Mouse (Mus musculus) embryonic stem cell, embryonic (primary cell): ENCODE data around the gene Fkbp6.

Source experiments
- CTCF ChIA-PET, 4 experiments: fragments of 300-600 bp in 2 of 4; fragments of 350-600 bp in 2 of 4; sonication (Branson Sonifier 250); formaldehyde crosslinking; loops; one replicate each; lab custom pipeline; 2022; ENCODE audit warnings: inconsistent platforms in 2 of 4; lab: Charles Lee
- POLR2A ChIA-PET, 4 experiments: fragments of 300-600 bp in 2 of 4; fragments of 350-600 bp in 2 of 4; sonication (Branson Sonifier 250); formaldehyde crosslinking; loops; one replicate each; lab custom pipeline; 2022; ENCODE audit warnings: antibody characterized with exemption in 4 of 4, inconsistent platforms in 1 of 4; lab: Charles Lee

The Fkbp6 gene

GRCm38 (mm10) chr5:135363540-135363939 is 13.7 kb upstream of the Fkbp6 start:
- CTCF ChIA-PET = interaction anchor here (0.6 to 2.0 kb wide), 29 partner anchors 8 to 1729 kb away, joined by 3 to 13 read pairs (median 3); partner anchors contain the start of genes Trim50 (in 3 of the 4) and Fzd9 (in 1 of the 4)
- POLR2A ChIA-PET = interaction anchor here in 3 of 4 experiments (0.7 to 1.6 kb wide), 7 partner anchors 9 to 267 kb away, joined by 3 to 6 read pairs (median 3); partner anchors contain the start of gene Trim50 (in 1 of the 3)

- ChIA-PET CTCF (interaction anchor here in 2 of 4 experiments (1.1 to 1.6 kb wide), 3 partner anchors 16 to 112 kb away, joined by 3 to 5 read pairs (median 3); partner anchors contain the start of gene Fzd9 (in 1 of the 2)), POLR2A (no interaction called here)
Observed at GRCm38 (mm10) chr5:135362572-135362971, 12.7 kb upstream of the Fkbp6 start.

GRCm38 (mm10) chr5:135359772-135360171 is 9.9 kb upstream of the Fkbp6 start:
- POLR2A ChIA-PET = interaction anchor here in 2 of 4 experiments (0.6 to 1.0 kb wide), 2 partner anchors 11 to 35 kb away, joined by 3 read pairs; partner anchors contain the start of gene Nsun5 (in 1 of the 2)
- CTCF ChIA-PET = interaction anchor here in 1 of 4 experiments (0.7 kb wide), 1 partner anchor 154 kb away, joined by 3 read pairs; no protein-coding TSS in a partner anchor

DNA sequence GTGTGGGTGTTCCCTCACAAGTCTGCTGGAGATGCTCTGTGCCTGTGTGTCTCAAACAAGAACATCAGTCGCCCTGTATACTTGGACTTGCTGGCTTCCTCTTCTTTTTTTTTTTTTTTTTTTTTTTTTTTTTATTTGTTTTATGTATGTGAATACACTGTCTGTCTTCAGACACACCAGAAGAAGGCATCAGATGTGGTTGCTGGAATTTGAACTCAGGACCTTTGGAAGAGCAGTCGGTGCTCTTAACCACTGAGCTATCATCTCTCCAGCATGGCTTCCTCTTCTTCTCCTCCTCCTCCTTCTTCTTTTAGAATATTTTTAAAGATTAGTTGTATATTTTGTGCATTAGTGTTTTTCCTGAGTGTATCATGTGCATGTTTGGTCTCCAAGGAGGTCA is 7.7 kb upstream of the Fkbp6 start:
- ChIA-PET CTCF (interaction anchor here in 1 of 4 experiments (0.7 kb wide), 1 partner anchor 63 kb away, joined by 16 read pairs; no protein-coding TSS in a partner anchor), POLR2A (interaction anchor here in 2 of 4 experiments (0.7 kb wide), 3 partner anchors 35 to 600 kb away, joined by 3 to 5 read pairs (median 4); no protein-coding TSS in a partner anchor)

DNA sequence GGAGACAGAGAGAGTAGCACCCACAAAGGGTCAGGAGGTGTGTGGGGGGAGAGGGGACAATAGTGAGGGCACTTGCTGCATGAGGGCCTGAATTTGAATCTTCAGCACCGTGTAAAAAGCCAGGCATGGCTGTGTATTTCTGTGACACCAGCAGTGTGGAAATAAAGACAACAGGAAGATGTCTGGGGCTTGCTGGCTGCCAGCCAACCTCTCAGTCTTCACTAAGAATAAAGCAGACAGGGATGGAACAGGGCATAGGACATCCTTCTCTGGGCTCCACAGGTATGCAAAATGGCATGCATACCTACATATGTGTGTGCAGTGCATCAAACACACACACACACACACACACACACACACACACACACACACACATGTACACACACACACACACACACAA is 6.2 kb upstream of the Fkbp6 start:
- CTCF ChIA-PET = interaction anchor here in 1 of 4 experiments (2.3 kb wide), 1 partner anchor 8 kb away, joined by 7 read pairs; no protein-coding TSS in a partner anchor

GRCm38 (mm10) chr5:135353564-135353963 is 3.7 kb upstream of the Fkbp6 start:
- ChIA-PET POLR2A (interaction anchor here in 3 of 4 experiments (0.5 to 2.3 kb wide), 9 partner anchors 10 to 664 kb away, joined by 3 to 8 read pairs (median 4); partner anchors contain the start of genes Abhd11 (in 1 of the 3) and Cldn4 (in 1 of the 3)), CTCF (interaction anchor here (0.5 to 2.8 kb wide), 26 partner anchors 8 to 447 kb away, joined by 3 to 12 read pairs (median 4); partner anchors contain the start of gene Tmem270 (in 1 of the 4))

More for the DNA sequence above, 6.2 kb upstream of the Fkbp6 start:
- POLR2A ChIA-PET = no interaction called here

DNA sequence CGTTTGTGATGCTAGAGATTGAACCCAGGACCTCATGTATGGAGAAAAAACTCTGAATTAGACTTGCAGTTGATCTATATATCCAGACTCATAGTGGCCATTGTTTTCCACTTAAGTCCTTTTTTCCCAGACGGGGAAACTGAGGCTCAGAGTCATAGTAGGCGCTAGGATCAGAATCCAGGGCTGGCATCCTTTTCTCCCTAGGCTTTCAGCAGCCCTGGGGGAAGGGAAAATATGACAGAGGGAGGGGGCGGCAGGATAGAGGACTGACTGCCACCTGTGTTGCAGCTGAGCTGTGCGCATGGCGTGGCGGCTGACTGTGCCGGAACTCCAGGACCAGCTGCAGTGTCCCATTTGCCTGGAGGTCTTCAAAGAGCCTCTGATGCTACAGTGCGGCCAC is 3.2 kb upstream of the Fkbp6 start, which contains the start of gene Trim50:
Trim50 (plus strand) TSS at position 301 of the 400 bp plus-strand sequence.
- ChIA-PET CTCF (interaction anchor here (0.6 to 2.8 kb wide), 21 partner anchors 9 to 446 kb away, joined by 3 to 12 read pairs (median 4); partner anchors contain the start of gene Tmem270 (in 1 of the 4)), POLR2A (interaction anchor here in 3 of 4 experiments (0.5 to 2.3 kb wide), 8 partner anchors 11 to 664 kb away, joined by 3 to 8 read pairs (median 3); partner anchors contain the start of gene Cldn4 (in 1 of the 3))

GRCm38 (mm10) chr5:135351606-135352005 is 1.8 kb upstream of the Fkbp6 start:
- POLR2A ChIA-PET = interaction anchor here in 2 of 4 experiments (0.7 to 2.3 kb wide), 10 partner anchors 9 to 427 kb away, joined by 3 to 8 read pairs (median 4); partner anchors contain the start of genes Abhd11 (in 1 of the 2), Cldn4 (in 1 of the 2), Mdh2 (in 1 of the 2) and Styxl1 (in 1 of the 2)
- CTCF ChIA-PET = interaction anchor here in 2 of 4 experiments (0.6 to 1.0 kb wide), 3 partner anchors 12 to 691 kb away, joined by 3 to 8 read pairs (median 4); no protein-coding TSS in a partner anchor

- CTCF ChIA-PET = interaction anchor here in 3 of 4 experiments (0.7 to 2.8 kb wide), 4 partner anchors 16 to 52 kb away, joined by 4 to 13 read pairs (median 5); no protein-coding TSS in a partner anchor
- POLR2A ChIA-PET = interaction anchor here in 2 of 4 experiments (0.7 to 1.5 kb wide), 2 partner anchors 16 to 41 kb away, joined by 6 to 7 read pairs; no protein-coding TSS in a partner anchor
Observed at GRCm38 (mm10) chr5:135347511-135348011, 2.3 kb downstream of the Fkbp6 start.

- ChIA-PET POLR2A (interaction anchor here in 1 of 4 experiments (0.6 to 1.4 kb wide), 2 partner anchors 10 to 294 kb away, joined by 3 to 5 read pairs; no protein-coding TSS in a partner anchor), CTCF (interaction anchor here in 3 of 4 experiments (0.9 to 2.8 kb wide), 5 partner anchors 17 to 37 kb away, joined by 3 to 13 read pairs (median 5); no protein-coding TSS in a partner anchor)
Observed at GRCm38 (mm10) chr5:135346430-135346829, 3.4 kb downstream of the Fkbp6 start.

- CTCF ChIA-PET = interaction anchor here in 3 of 4 experiments (0.5 to 2.8 kb wide), 7 partner anchors 17 to 330 kb away, joined by 3 to 13 read pairs (median 4); no protein-coding TSS in a partner anchor
- POLR2A ChIA-PET = interaction anchor here in 1 of 4 experiments (0.6 to 1.4 kb wide), 2 partner anchors 10 to 294 kb away, joined by 3 to 5 read pairs; no protein-coding TSS in a partner anchor
Observed at GRCm38 (mm10) chr5:135345989-135346388, 3.9 kb downstream of the Fkbp6 start.

GRCm38 (mm10) chr5:135337575-135337974 is 12.3 kb downstream of the Fkbp6 start:
- POLR2A ChIA-PET = interaction anchor here in 2 of 4 experiments (0.6 to 2.0 kb wide), 3 partner anchors 17 to 123 kb away, joined by 3 to 6 read pairs (median 3); no protein-coding TSS in a partner anchor
- CTCF ChIA-PET = interaction anchor here in 2 of 4 experiments (0.6 to 0.9 kb wide), 2 partner anchors 232 to 430 kb away, joined by 3 read pairs; no protein-coding TSS in a partner anchor

DNA sequence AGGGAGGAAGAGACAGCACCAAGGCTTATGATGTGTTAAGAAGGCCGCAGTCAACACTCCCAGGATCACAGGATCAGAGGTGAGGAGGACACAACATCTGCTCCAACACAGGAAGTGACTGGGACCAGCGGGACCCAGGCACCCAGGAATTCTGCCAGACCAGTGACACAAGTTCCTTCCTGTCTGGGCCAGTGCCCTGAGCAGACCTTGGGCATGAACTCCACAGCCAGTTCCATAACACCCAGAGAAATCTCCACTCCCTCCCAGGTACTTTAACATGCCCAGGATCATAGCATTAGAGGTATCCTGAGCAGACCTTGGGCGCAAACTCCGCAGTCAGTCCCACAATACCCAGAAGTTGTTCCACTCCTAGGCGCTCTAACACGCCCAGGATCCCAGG is 18.7 kb downstream of the Fkbp6 start:
- ChIA-PET POLR2A (no interaction called here), CTCF (no interaction called here)

DNA sequence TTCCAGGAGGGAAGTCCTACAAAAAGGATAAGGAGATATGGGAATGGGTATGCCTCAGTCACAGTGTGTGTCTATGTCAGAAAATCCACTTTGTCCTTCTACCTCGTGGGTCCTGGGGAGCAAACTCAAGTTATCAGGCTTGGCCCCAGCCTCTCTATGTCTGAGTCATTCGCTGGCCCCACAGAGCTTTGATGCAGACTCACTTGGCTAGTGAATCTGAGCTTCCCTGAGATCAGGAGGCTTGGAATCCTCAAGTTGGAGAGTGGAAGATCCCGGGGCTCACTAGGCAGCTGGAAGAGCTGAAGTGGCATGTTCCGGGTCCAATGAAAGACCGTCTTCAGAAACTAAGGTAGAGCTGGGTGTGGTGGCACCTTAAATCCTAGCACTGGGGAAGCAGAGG is 19.6 kb downstream of the Fkbp6 start:
- ChIA-PET POLR2A (no interaction called here), CTCF (interaction anchor here in 1 of 4 experiments (0.6 kb wide), 1 partner anchor 195 kb away, joined by 3 read pairs; no protein-coding TSS in a partner anchor)

DNA sequence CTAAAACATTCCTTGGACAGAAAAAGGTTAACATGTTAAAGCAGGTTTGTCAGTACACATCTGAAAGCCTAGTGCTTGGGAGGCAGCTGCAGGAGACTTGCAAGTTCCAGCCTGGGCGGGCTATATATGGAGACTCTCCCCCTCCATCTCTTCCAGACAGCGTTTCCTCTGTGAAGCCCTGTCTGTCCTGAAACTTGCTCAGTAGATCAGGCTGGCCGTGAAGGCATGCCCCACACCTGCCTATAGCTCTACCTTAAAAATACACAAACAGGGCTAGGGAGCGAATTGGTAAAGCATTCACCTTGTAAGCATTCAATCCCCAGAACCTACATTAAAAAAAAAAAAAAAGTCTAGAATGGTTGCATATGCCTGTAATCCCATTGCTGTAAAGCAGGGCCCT is 20.4 kb downstream of the Fkbp6 start:
- ChIA-PET POLR2A (interaction anchor here in 2 of 4 experiments (0.7 kb wide), 2 partner anchors 24 to 342 kb away, joined by 3 to 4 read pairs; no protein-coding TSS in a partner anchor), CTCF (interaction anchor here in 1 of 4 experiments (0.5 to 1.1 kb wide), 2 partner anchors 10 to 54 kb away, joined by 3 to 4 read pairs; no protein-coding TSS in a partner anchor)

DNA sequence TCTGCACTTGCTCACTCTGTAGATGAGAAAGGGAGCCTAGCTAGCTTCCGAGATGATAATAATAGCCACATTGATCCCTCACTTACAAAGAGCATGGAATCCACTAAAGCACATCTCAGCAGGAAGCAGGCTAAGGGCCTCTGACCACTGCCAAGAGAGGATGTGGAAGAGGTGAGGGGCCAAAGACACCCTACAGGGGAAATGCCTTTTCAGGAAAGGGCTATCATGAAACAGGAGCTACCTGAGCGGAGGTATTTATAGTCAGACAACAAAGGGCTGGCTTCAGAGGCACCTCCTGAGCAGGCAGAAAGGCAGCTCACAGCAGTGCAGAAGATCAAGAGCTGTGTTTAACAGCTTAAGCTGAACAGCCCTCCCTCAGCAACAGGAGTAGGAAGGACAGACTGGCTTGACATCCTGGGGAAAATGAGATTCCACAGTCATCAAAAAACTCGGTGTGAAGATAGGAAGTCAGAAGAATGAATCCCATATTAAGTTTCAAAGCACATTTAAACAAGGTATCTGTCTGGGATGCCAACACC is 23.7 kb downstream of the Fkbp6 start:
- CTCF ChIA-PET = interaction anchor here in 1 of 4 experiments (0.5 kb wide), 1 partner anchor 208 kb away, joined by 3 read pairs; no protein-coding TSS in a partner anchor
- POLR2A ChIA-PET = interaction anchor here in 2 of 4 experiments (0.6 to 1.1 kb wide), 3 partner anchors 9 to 183 kb away, joined by 3 read pairs; no protein-coding TSS in a partner anchor

- POLR2A ChIA-PET = no interaction called here
- CTCF ChIA-PET = interaction anchor here in 3 of 4 experiments (0.6 to 0.8 kb wide), 4 partner anchors 36 to 259 kb away, joined by 3 to 8 read pairs (median 3); no protein-coding TSS in a partner anchor
Observed at GRCm38 (mm10) chr5:135322197-135322596, 27.6 kb downstream of the Fkbp6 start.
